Mouse (Mus musculus) MEL (cell line): ENCODE measurements around the gene Arhgef7. TPM values are rescaled to one million over a fixed set of nuclear protein-coding genes. Genes with fewer than 3 reads are reported as not detected.

Experiments used
- DNase-seq: peaks from one replicate; pipeline ENCODE4 v3.0.0; 2011; ENCODE audit warnings: low read depth, low spot score
- H3K27ac ChIP-seq: 2 replicates; pipeline ENCODE4 v1.5.1; 2012; ENCODE audit warnings: low read depth, mild to moderate bottlenecking, control low read depth, low read length, moderate library complexity; ENCODE audit not compliant: control insufficient read depth
- H3K27me3 ChIP-seq, 2 experiments: fragments of 150-350 bp in 1 of 2; sonication (generic) in 1 of 2; 2 replicates each; pipeline ENCODE4 v1.6.1; 2012; ENCODE audit warnings: low read length in 2 of 2, mild to moderate bottlenecking in 2 of 2, improper control_type of control experiment in 1 of 2, moderate library complexity in 1 of 2; ENCODE audit not compliant: insufficient read depth in 2 of 2, control insufficient read depth in 1 of 2
- H3K36me3 ChIP-seq, 2 experiments: 2 replicates each; pipeline ENCODE4 v1.6.1; 2012 to 2014; ENCODE audit warnings: low read length in 2 of 2, improper control_type of control experiment in 1 of 2, inconsistent platforms in 1 of 2, mild to moderate bottlenecking in 1 of 2; ENCODE audit not compliant: insufficient read depth in 2 of 2, control insufficient read depth in 1 of 2
- H3K4me1 ChIP-seq, 2 experiments: fragments of 150-350 bp in 1 of 2; sonication (generic) in 1 of 2; 2 replicates each; pipeline ENCODE4 v1.6.1; 2012; ENCODE audit warnings: low read length in 2 of 2, improper control_type of control experiment in 1 of 2, mild to moderate bottlenecking in 1 of 2; ENCODE audit not compliant: insufficient read depth in 2 of 2, control insufficient read depth in 1 of 2
- H3K4me3 ChIP-seq, 2 experiments: fragments of 150-350 bp in 1 of 2; sonication (generic) in 1 of 2; 2 replicates each; pipeline ENCODE4 v1.5.1; 2012; ENCODE audit warnings: low read depth in 2 of 2, low read length in 2 of 2, mild to moderate bottlenecking in 2 of 2, moderate library complexity in 2 of 2, control low read depth in 1 of 2, improper control_type of control experiment in 1 of 2; ENCODE audit not compliant: control insufficient read depth in 1 of 2, insufficient read depth in 1 of 2
- H3K79me2 ChIP-seq: 2 replicates; pipeline ENCODE4 v1.6.1; 2012; ENCODE audit warnings: mild to moderate bottlenecking, low read length, moderate library complexity; ENCODE audit not compliant: control insufficient read depth, poor library complexity, insufficient read depth
- H3K9ac ChIP-seq: 2 replicates; pipeline ENCODE4 v1.6.1; 2012; ENCODE audit warnings: low read depth, mild to moderate bottlenecking, control low read depth, low read length, moderate library complexity; ENCODE audit not compliant: control insufficient read depth, poor library complexity, severe bottlenecking
- H3K9me3 ChIP-seq: fragments of 150-350 bp; sonication (generic); replicated peaks from 2 replicates; pipeline ENCODE4 v1.6.1; 2012; ENCODE audit warnings: mild to moderate bottlenecking, low read length, improper control_type of control experiment, moderate library complexity; ENCODE audit not compliant: insufficient read depth
- CHD1 ChIP-seq: IDR thresholded peaks from 2 replicates; pipeline ENCODE4 v1.6.1; 2012; ENCODE audit warnings: low read depth, mild to moderate bottlenecking, inconsistent platforms, low read length, improper control_type of control experiment
- CTCF ChIP-seq, 3 experiments: IDR thresholded peaks in 2 of 3; conservative IDR thresholded peaks in 1 of 3; 2 replicates each; pipeline ENCODE4 v1.5.1; 2011 to 2012; ENCODE audit warnings: low read length in 3 of 3, low read depth in 2 of 3, mild to moderate bottlenecking in 2 of 3, improper control_type of control experiment in 1 of 3, inconsistent platforms in 1 of 3, mixed read lengths in 1 of 3, moderate library complexity in 1 of 3; ENCODE audit not compliant: control insufficient read depth in 1 of 3, insufficient read depth in 1 of 3, poor library complexity in 1 of 3, severe bottlenecking in 1 of 3
- E2F4 ChIP-seq: IDR thresholded peaks from 2 replicates; pipeline ENCODE4 v1.6.1; 2011; ENCODE audit warnings: low read depth, low read length, improper control_type of control experiment, borderline replicate concordance
- ELF1 ChIP-seq: IDR thresholded peaks from 2 replicates; pipeline ENCODE4 v1.6.1; 2014; ENCODE audit warnings: low read depth, mild to moderate bottlenecking, inconsistent platforms, low read length, improper control_type of control experiment, moderate library complexity
- ETS1 ChIP-seq: IDR thresholded peaks from 2 replicates; pipeline ENCODE4 v1.6.1; 2012; ENCODE audit warnings: low read depth, mild to moderate bottlenecking, inconsistent platforms, low read length, improper control_type of control experiment, moderate library complexity
- GABPA ChIP-seq: IDR thresholded peaks from 2 replicates; pipeline ENCODE4 v1.6.1; 2012; ENCODE audit warnings: low read depth, mild to moderate bottlenecking, inconsistent platforms, low read length, improper control_type of control experiment, moderate library complexity
- GATA1 ChIP-seq: IDR thresholded peaks from 2 replicates; pipeline ENCODE4 v1.6.1; 2011; ENCODE audit warnings: low read depth, low read length, improper control_type of control experiment
- HCFC1 ChIP-seq: IDR thresholded peaks from 2 replicates; pipeline ENCODE4 v1.6.1; 2012; ENCODE audit warnings: low read depth, mild to moderate bottlenecking, inconsistent platforms, low read length, improper control_type of control experiment, moderate library complexity
- MAX ChIP-seq: IDR thresholded peaks from 2 replicates; pipeline ENCODE4 v1.6.1; 2011; ENCODE audit warnings: low read length, improper control_type of control experiment
- MEF2A ChIP-seq: IDR thresholded peaks from 2 replicates; pipeline ENCODE4 v1.6.1; 2014; ENCODE audit warnings: low read depth, mild to moderate bottlenecking, inconsistent platforms, low read length, improper control_type of control experiment; ENCODE audit not compliant: poor library complexity, insufficient replicate concordance, severe bottlenecking; ENCODE audit errors: extremely low read depth
- MYB ChIP-seq: IDR thresholded peaks from 2 replicates; pipeline ENCODE4 v1.6.1; 2011; ENCODE audit warnings: mild to moderate bottlenecking, low read depth, low read length, improper control_type of control experiment
- NELFE ChIP-seq: IDR thresholded peaks from 2 replicates; pipeline ENCODE4 v1.6.1; 2011; ENCODE audit warnings: low read depth, low read length, improper control_type of control experiment
- NRF1 ChIP-seq: IDR thresholded peaks from 2 replicates; pipeline ENCODE4 v1.6.1; 2014; ENCODE audit warnings: low read depth, mild to moderate bottlenecking, inconsistent platforms, low read length, improper control_type of control experiment, moderate library complexity; ENCODE audit not compliant: poor library complexity, insufficient read depth, severe bottlenecking
- SMC3 ChIP-seq: IDR thresholded peaks from 2 replicates; pipeline ENCODE4 v1.6.1; 2011; ENCODE audit warnings: low read depth, low read length, improper control_type of control experiment
- UBTF ChIP-seq: IDR thresholded peaks from 2 replicates; pipeline ENCODE4 v1.6.1; 2012; ENCODE audit warnings: low read depth, mild to moderate bottlenecking, inconsistent platforms, low read length, improper control_type of control experiment, moderate library complexity, borderline replicate concordance; ENCODE audit not compliant: insufficient read depth
- USF2 ChIP-seq, 2 experiments: IDR thresholded peaks; 2 replicates each; pipeline ENCODE4 v1.6.1; 2011 to 2012; ENCODE audit warnings: improper control_type of control experiment in 2 of 2, low read length in 2 of 2, borderline replicate concordance in 1 of 2, inconsistent platforms in 1 of 2, low read depth in 1 of 2, mild to moderate bottlenecking in 1 of 2; ENCODE audit not compliant: insufficient read depth in 1 of 2
- ZC3H11A ChIP-seq: IDR thresholded peaks from 2 replicates; pipeline ENCODE4 v1.6.1; 2012; ENCODE audit warnings: low read depth, mild to moderate bottlenecking, inconsistent platforms, low read length, improper control_type of control experiment
- ZNF384 ChIP-seq: IDR thresholded peaks from 2 replicates; pipeline ENCODE4 v1.6.1; 2012; ENCODE audit warnings: low read depth, mild to moderate bottlenecking, inconsistent platforms, low read length, improper control_type of control experiment
- polyA plus RNA-seq, 2 experiments: library from polyadenylated mRNA; stranded (reverse) in 1 of 2; unstranded in 1 of 2; fragments of >175 nt in 1 of 2; fragments of >200 nt in 1 of 2; gene quantifications; 2 replicates each; pipeline versions ENCODE4 v1.2.1 to v1.2.4; 2012; ENCODE audit warnings: low replicate concordance in 2 of 2, low read depth in 1 of 2; ENCODE audit not compliant: insufficient read length in 2 of 2, insufficient read depth in 1 of 2, missing spikeins in 1 of 2
- total RNA-seq: library from RNA; depleted of rRNA; stranded (reverse); fragments of 300-350 nt; gene quantifications from 2 replicates; pipeline ENCODE4 v1.2.3, GENCODE M21; 2012

Arhgef7 gene
- total and polyA plus RNA-seq, 3 experiments: 21.0 to 36.8 TPM; not detected in 1

- Histone ChIP-seq H3K9ac (no peak overlapping the region), H3K27me3 (no peaks in the 10 kb centered on the region), H3K4me3 (no peak overlapping the region), H3K9me3 (no peaks in the 10 kb centered on the region), H3K79me2 (no peaks in the 10 kb centered on the region), H3K4me1 (no peaks in the 10 kb centered on the region), H3K27ac (no peak overlapping the region)
- TF ChIP-seq ETS1 (no peak), NELFE (no peak), GATA1 (no peak), HCFC1 (no peak), ELF1 (no peak), ZNF384 (no peak), ZC3H11A (no peak), E2F4 (no peak), GABPA (no peak), MAX (no peak), UBTF (no peak), MEF2A (no peak)
- TF ChIP-seq, all 39 proteins: peak for 0
- no peak for DNase-seq
- no peaks in the 10 kb centered on the region; a peak in 1 of 4 replicates for H3K36me3 ChIP-seq
Measured at GRCm38 (mm10) chr8:11794956-11795355, 67.4 kb downstream of the Arhgef7 start.

DNA sequence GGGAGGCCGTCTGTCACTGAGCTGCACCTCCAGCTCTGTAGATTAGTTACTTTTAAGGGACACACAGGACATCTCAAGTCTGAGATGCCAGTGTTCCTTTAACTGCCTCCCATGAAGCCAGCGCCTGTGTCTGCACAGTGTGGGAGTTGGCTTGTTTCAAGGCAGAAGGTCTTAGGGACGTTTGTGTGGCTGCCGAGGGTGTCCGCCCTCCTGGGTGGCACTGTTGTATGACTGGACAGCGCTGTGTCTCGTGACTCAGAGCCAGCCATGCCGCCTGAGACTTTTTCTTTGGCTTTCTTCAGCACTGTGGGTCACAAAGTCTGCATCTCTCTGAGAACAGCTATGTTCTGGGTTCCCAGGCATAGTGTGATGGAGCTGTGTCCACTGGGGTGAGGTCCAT, 69.6 kb downstream of the Arhgef7 start:
- Histone ChIP-seq H3K27ac (no peak overlapping the region), H3K27me3 (no peaks in the 10 kb centered on the region), H3K9me3 (no peaks in the 10 kb centered on the region), H3K4me1 (no peaks in the 10 kb centered on the region), H3K9ac (no peak overlapping the region), H3K36me3 (no peaks in the 10 kb centered on the region; a peak in 2 of 4 replicates), H3K79me2 (no peaks in the 10 kb centered on the region), H3K4me3 (no peak overlapping the region)
- no peak for DNase-seq
- no peak for TF ChIP-seq GATA1
- TF ChIP-seq NRF1: no peak
- no peak for TF ChIP-seq SMC3
- TF ChIP-seq USF2 (IDR thresholded peaks at IDR 0.05; ENCODE audit: borderline replicate concordance in 1 of 2, insufficient read depth in 1 of 2, low read depth in 1 of 2, low read length in 2 of 2): no peak
- TF ChIP-seq MYB: no peak
- no peak for TF ChIP-seq CHD1
- no peak for TF ChIP-seq CTCF (IDR thresholded peaks at IDR 0.05 in 2 of 3, conservative IDR thresholded peaks at IDR 0.05 in 1 of 3; ENCODE audit: control insufficient read depth in 1 of 3, insufficient read depth in 1 of 3, low read depth in 2 of 3, low read length in 3 of 3, poor library complexity in 1 of 3, severe bottlenecking in 1 of 3)
